Mouse (Mus musculus): ENCODE data around the gene Angpt4. TPM values are rescaled to one million over a fixed set of nuclear protein-coding genes. Genes with fewer than 3 reads are reported as not detected.
A peak's percentile ranks its signal among the peaks of the same experiment; 100 is the strongest.

Gene Angpt4
- total and polyA plus RNA-seq, 2 experiments from 2014 or later, result 0.12 TPM; not detected in 1

DNA sequence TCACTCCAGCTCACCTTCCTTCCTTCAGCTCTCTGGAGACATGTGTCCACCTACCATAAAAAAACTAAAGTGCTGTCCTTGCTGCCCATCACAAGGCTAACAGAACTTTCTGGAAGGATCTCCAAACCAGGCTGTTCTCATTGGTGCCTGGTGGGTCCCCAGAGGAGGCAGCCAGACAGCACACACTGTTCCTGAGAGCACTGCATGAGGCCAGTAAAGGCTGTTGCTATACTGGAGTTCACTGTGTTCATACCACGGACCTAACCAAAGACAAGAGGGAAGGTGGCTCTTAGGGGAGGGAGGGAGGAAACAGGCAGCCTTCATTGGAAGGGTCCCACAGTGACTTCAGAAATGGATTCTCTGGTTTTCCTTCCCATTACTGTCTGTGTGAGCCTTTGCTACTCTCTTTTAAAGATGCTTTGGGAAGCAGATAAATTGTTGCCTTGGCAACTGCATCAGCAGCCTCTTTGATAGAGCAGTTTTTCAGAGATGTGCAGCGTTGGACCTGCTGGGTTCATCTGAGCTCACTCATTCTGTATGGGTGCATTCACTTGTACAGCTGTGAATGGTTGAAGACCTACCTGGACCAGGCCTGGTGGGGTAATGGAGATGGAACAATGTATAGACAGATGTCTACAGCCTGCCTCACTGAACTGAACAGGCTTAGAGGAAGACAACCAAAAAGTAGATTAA, 38.2 kb downstream of the Angpt4 start:
- Histone ChIP-seq H3K4me2 (ENCODE audit: low read depth, low read length) (no peak overlapping the region), H3K9me3 (replicated peaks; ENCODE audit: control insufficient read depth, low read length) (no peaks in the 10 kb centered on the region), H3K36me3 (replicated peaks; ENCODE audit: control insufficient read depth, insufficient read depth, low read length) (no peaks in the 10 kb centered on the region), H3K27ac (ENCODE audit: low read depth) (no peak overlapping the region), H3K9ac (replicated peaks; ENCODE audit: low read depth, low read length) (no peak overlapping the region), H3K4me3 (ENCODE audit: low read depth, low read length) (no peak overlapping the region), H3K27me3 (ENCODE audit: control insufficient read depth, insufficient read depth, low read length) (0 out of 2 replicates have a peak, but pooled peaks cover 8% of the 10 kb centered on the region), H3K4me1 (ENCODE audit: control insufficient read depth, insufficient read depth) (no peaks in the 10 kb centered on the region)
- ATAC-seq (ENCODE audit: insufficient read depth, low read depth) (no peak), DNase-seq (ENCODE audit: low spot score) (no peak)
- TF ChIP-seq CTCF (IDR thresholded peaks at IDR 0.05; ENCODE audit: low read depth), result no peak
- no peak for TF ChIP-seq EP300 (IDR thresholded peaks at IDR 0.05; ENCODE audit: low read depth)
- WGBS, result 79% methylated on average over 2 of the region's 2 CpGs

DNA sequence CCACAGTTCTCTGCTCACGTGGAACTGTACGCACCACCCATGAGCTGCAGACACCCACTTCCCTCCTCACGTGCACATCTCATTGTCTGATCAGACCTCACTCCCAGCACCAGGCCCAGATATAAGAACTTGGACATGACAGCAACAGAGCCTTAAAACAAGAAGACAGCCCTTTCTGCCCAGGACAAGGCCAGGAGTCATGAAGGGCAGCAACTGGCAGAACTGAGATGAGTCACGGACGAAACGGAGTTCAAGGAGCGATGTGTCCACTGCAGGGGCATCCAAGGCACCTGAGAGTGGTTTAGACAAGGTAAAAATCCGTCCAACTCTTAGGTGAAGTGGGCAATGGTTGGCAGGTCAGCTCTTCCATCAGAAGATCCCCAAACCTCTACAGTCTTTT, 42.7 kb downstream of the Angpt4 start:
- Histone ChIP-seq H3K27me3 (ENCODE audit: control insufficient read depth, insufficient read depth, low read length) (0 out of 2 replicates have a peak, but pooled peaks cover 2% of the 10 kb centered on the region), H3K9me3 (replicated peaks; ENCODE audit: control insufficient read depth, low read length) (no peaks in the 10 kb centered on the region), H3K4me1 (ENCODE audit: control insufficient read depth, insufficient read depth) (0 out of 2 replicates have a peak, but pooled peaks cover 3% of the 10 kb centered on the region), H3K9ac (replicated peaks; ENCODE audit: low read depth, low read length) (no peak overlapping the region), H3K4me3 (ENCODE audit: low read depth, low read length) (no peak overlapping the region), H3K36me3 (replicated peaks; ENCODE audit: control insufficient read depth, insufficient read depth, low read length) (no peaks in the 10 kb centered on the region), H3K27ac (ENCODE audit: low read depth) (no peak overlapping the region), H3K4me2 (ENCODE audit: low read depth, low read length) (no peak overlapping the region)
- ATAC-seq (ENCODE audit: insufficient read depth, low read depth) (no peak), DNase-seq (ENCODE audit: low spot score) (no peak)
- no peak for TF ChIP-seq EP300 (IDR thresholded peaks at IDR 0.05; ENCODE audit: low read depth)
- no peak for TF ChIP-seq CTCF (IDR thresholded peaks at IDR 0.05; ENCODE audit: low read depth)
- WGBS, result 74% methylated on average over 8 of the region's 8 CpGs

DNA sequence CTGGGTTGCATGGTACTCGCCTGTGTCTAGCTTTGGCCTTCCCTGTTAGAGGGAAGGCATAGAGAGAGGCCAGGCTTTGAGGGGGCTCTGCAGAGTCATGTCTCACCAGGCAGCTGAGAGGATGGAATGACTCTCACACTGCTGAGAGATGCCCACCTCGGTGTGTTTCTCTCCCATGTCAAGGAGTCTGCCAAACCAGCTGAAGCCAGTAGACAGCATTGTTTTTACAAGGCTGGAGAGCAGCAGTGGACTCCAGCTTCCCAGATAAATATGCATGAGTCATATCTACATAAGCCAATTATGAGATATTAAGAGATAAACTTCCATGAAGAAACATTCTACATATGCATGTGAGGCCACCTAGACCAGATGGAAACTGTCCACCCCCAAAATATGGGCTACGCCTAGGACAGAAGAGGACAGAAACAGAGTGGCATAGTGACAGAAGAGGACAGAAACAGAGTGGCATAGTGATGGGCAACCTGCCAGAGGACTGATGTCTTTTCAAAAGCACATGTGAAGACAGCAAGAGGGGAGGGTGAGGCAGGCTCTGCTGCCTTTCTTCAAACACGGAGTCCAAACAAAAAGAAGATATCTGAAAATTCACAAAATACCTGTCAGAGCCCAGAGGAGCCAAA, 45.6 kb downstream of the Angpt4 start:
- H3K4me1 ChIP-seq (ENCODE audit: control insufficient read depth, insufficient read depth), result 0 out of 2 replicates have a peak, but pooled peaks cover 3% of the 10 kb centered on the region
- H3K4me3 ChIP-seq (ENCODE audit: low read depth, low read length), result no peak overlapping the region
- 0 out of 2 replicates have a peak, but pooled peaks have one; percentile 9 for ATAC-seq (ENCODE audit: insufficient read depth, low read depth)
- H3K36me3 ChIP-seq (replicated peaks; ENCODE audit: control insufficient read depth, insufficient read depth, low read length), result no peaks in the 10 kb centered on the region
- H3K9ac ChIP-seq (replicated peaks; ENCODE audit: low read depth, low read length), result no peak overlapping the region
- TF ChIP-seq CTCF (IDR thresholded peaks at IDR 0.05; ENCODE audit: low read depth), result no peak
- TF ChIP-seq EP300 (IDR thresholded peaks at IDR 0.05; ENCODE audit: low read depth), result no peak
- no peak overlapping the region for H3K27ac ChIP-seq (ENCODE audit: low read depth)
- no peaks in the 10 kb centered on the region for H3K9me3 ChIP-seq (replicated peaks; ENCODE audit: control insufficient read depth, low read length)
- H3K27me3 ChIP-seq (ENCODE audit: control insufficient read depth, insufficient read depth, low read length), result no peaks in the 10 kb centered on the region
- DNase-seq (ENCODE audit: low spot score), result no peak
- H3K4me2 ChIP-seq (ENCODE audit: low read depth, low read length), result no peak overlapping the region
- 50% methylated on average over 4 of the region's 4 CpGs for WGBS

DNA sequence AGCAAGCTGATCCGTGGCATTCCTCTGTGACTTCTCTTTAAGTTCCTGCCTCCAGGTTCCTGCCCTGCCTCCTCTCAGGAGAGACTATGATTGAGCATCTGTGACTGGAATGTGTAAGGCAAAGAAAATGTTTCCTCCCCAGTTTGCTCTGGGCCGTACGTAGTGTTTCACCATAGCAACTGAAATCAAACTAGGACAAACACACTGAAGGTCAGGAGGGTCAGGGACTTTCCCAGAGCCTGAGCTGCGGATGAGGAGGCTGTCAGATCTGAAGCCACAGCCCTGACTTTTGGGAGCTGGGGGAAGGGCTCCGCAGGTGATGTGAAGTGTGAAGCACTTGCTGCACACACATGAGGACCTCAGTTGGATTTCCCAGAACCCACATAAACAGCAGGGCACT, 48.3 kb downstream of the Angpt4 start:
- Histone ChIP-seq H3K9ac (replicated peaks; ENCODE audit: low read depth, low read length) (no peak overlapping the region), H3K27ac (ENCODE audit: low read depth) (no peak overlapping the region), H3K9me3 (replicated peaks; ENCODE audit: control insufficient read depth, low read length) (no peaks in the 10 kb centered on the region), H3K4me2 (ENCODE audit: low read depth, low read length) (no peak overlapping the region), H3K4me3 (ENCODE audit: low read depth, low read length) (no peak overlapping the region), H3K36me3 (replicated peaks; ENCODE audit: control insufficient read depth, insufficient read depth, low read length) (no peaks in the 10 kb centered on the region), H3K27me3 (ENCODE audit: control insufficient read depth, insufficient read depth, low read length) (no peaks in the 10 kb centered on the region), H3K4me1 (ENCODE audit: control insufficient read depth, insufficient read depth) (peaks cover 16% of the 10 kb centered on the region)
- TF ChIP-seq CTCF (IDR thresholded peaks at IDR 0.05; ENCODE audit: low read depth) (no peak), EP300 (IDR thresholded peaks at IDR 0.05; ENCODE audit: low read depth) (no peak)
- DNase-seq (ENCODE audit: low spot score) (peak; percentile 26), ATAC-seq (ENCODE audit: insufficient read depth, low read depth) (0 out of 2 replicates have a peak, but pooled peaks have one; percentile 25)
- WGBS, result 34% methylated on average over 5 of the region's 5 CpGs

DNA sequence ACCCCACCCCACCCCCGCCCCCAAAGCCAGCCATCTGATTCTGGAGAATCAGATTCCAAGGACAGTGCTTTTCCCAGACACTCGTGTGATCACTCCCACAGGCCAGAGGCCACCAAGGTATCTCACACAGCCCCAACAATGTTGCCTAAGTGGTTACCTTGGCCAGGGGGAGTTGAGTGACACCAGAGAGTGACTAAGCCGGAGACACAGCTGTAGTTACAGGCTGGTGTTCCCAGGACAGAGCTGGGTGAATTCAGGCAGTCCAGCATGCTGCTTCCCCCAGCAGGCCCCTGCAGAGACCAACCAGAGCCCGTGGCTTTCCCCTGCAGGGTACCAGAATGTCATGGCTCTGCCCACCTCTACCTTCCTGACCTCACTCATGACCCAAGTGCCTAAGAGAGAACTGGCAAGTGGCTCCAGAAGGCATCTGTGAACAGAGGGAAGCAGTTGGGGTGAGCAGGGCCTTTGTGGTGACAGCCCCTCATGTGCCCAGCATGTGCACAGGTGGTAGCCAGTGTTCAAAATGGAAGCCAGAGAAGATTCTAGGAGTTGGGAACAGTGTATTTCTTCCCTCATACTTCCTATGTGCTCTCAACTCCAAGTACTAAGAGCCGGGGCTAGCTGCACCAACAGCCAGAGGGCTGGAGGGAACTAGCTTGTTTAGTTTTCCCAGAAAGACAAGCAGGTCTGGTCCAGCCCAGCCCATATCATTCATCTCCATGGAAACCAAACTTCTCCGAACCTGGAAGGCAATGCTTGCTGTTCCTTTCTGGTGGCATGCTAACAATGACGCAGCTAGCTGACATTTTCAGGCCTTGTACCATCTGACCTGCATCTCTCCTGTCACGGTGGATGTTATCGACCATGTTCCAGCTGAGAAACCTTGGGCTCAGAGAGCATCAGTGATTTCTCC, 50.5 kb downstream of the Angpt4 start:
- Histone ChIP-seq H3K36me3 (replicated peaks; ENCODE audit: control insufficient read depth, insufficient read depth, low read length) (no peaks in the 10 kb centered on the region), H3K27me3 (ENCODE audit: control insufficient read depth, insufficient read depth, low read length) (no peaks in the 10 kb centered on the region), H3K9me3 (replicated peaks; ENCODE audit: control insufficient read depth, low read length) (no peaks in the 10 kb centered on the region), H3K9ac (replicated peaks; ENCODE audit: low read depth, low read length) (no peak overlapping the region), H3K4me1 (ENCODE audit: control insufficient read depth, insufficient read depth) (peaks cover 13% of the 10 kb centered on the region), H3K4me3 (ENCODE audit: low read depth, low read length) (no peak overlapping the region), H3K4me2 (ENCODE audit: low read depth, low read length) (no peak overlapping the region), H3K27ac (ENCODE audit: low read depth) (no peak overlapping the region)
- ATAC-seq (ENCODE audit: insufficient read depth, low read depth) (no peak), DNase-seq (ENCODE audit: low spot score) (no peak)
- TF ChIP-seq EP300 (IDR thresholded peaks at IDR 0.05; ENCODE audit: low read depth), result no peak
- no peak for TF ChIP-seq CTCF (IDR thresholded peaks at IDR 0.05; ENCODE audit: low read depth)
- WGBS, result 62% methylated on average over 9 of the region's 9 CpGs

All from heart, postnatal 0 days (tissue).